Mouse (Mus musculus): ENCODE data around the gene Eml1. TPM values are rescaled to one million over a fixed set of nuclear protein-coding genes. Genes with fewer than 3 reads are reported as not detected.

Eml1 gene
- 9.5 and 10.6 TPM in 2 replicates for polyA plus RNA-seq (2016; fragmentation: Nextera tagmentation; extraction: Ambion mirVana)

GRCm38 (mm10) chr12:108370596-108371428 is at the start of gene Eml1:
Eml1 (plus strand) TSS chr12:108370957.
- 0 out of 2 replicates have a peak, but pooled peaks have one; percentile 18 for ATAC-seq
- Histone ChIP-seq H3K27me3 (replicated peaks) (no peaks in the 10 kb centered on the region), H3K9me3 (replicated peaks) (no peaks in the 10 kb centered on the region), H3K4me3 (no peak within 1 kb of the TSS), H3K27ac (no peak within 1 kb of the TSS), H3K9ac (no peak within 1 kb of the TSS), H3K4me2 (no peak within 1 kb of the TSS), H3K36me3 (no peaks in the 10 kb centered on the region), H3K4me1 (peaks cover 11% of the 10 kb centered on the region)
- 55% methylated on average over 19 of the region's 19 CpGs for WGBS (ENCODE audit: insufficient replicate concordance)

GRCm38 (mm10) chr12:108326401-108326800 is 44.4 kb upstream of the Eml1 start:
- no peak for ATAC-seq
- Histone ChIP-seq H3K4me1 (peaks cover 8% of the 10 kb centered on the region; the same call in 1 of the 2 replicates), H3K4me2 (no peak overlapping the region), H3K4me3 (no peak overlapping the region), H3K9ac (no peak overlapping the region), H3K27me3 (replicated peaks) (peaks cover 73% of the 10 kb centered on the region), H3K36me3 (no peaks in the 10 kb centered on the region), H3K9me3 (replicated peaks) (no peaks in the 10 kb centered on the region), H3K27ac (no peak overlapping the region)
- WGBS (ENCODE audit: insufficient replicate concordance), result 40% methylated on average over 5 of the region's 5 CpGs

GRCm38 (mm10) chr12:108327889-108328491 is 42.8 kb upstream of the Eml1 start:
- Histone ChIP-seq H3K27ac (no peak overlapping the region), H3K9ac (no peak overlapping the region; the same call in 1 of the 2 replicates), H3K4me2 (peak overlapping the region; percentile 55), H3K9me3 (replicated peaks) (no peaks in the 10 kb centered on the region), H3K36me3 (no peaks in the 10 kb centered on the region), H3K4me3 (peak overlapping the region; percentile 34), H3K27me3 (replicated peaks) (peaks cover 74% of the 10 kb centered on the region), H3K4me1 (peaks cover 10% of the 10 kb centered on the region)
- no peak for ATAC-seq
- 4% methylated on average over 66 of the region's 66 CpGs for WGBS (ENCODE audit: insufficient replicate concordance)

GRCm38 (mm10) chr12:108333056-108333455 is 37.7 kb upstream of the Eml1 start:
- Histone ChIP-seq H3K27me3 (replicated peaks) (peaks cover 91% of the 10 kb centered on the region), H3K4me2 (peak overlapping the region; percentile 93), H3K27ac (no peak overlapping the region), H3K36me3 (no peaks in the 10 kb centered on the region), H3K4me3 (peak overlapping the region; percentile 59), H3K9me3 (replicated peaks) (no peaks in the 10 kb centered on the region), H3K9ac (no peak overlapping the region), H3K4me1 (peaks cover 23% of the 10 kb centered on the region)
- 2% methylated on average over 16 of the region's 16 CpGs for WGBS (ENCODE audit: insufficient replicate concordance)
- peak; percentile 40 for ATAC-seq

- Histone ChIP-seq H3K4me3 (peak overlapping the region; percentile 59), H3K27ac (no peak overlapping the region), H3K4me2 (peak overlapping the region; percentile 93), H3K27me3 (replicated peaks) (peaks cover 91% of the 10 kb centered on the region), H3K9ac (no peak overlapping the region), H3K9me3 (replicated peaks) (no peaks in the 10 kb centered on the region), H3K36me3 (no peaks in the 10 kb centered on the region), H3K4me1 (peaks cover 22% of the 10 kb centered on the region)
- WGBS (ENCODE audit: insufficient replicate concordance), result 2% methylated on average over 22 of the region's 22 CpGs
- ATAC-seq, result peak; percentile 45
Measured at GRCm38 (mm10) chr12:108333481-108333882, 37.3 kb upstream of the Eml1 start.

- no peak within 1 kb of the TSS for H3K27ac ChIP-seq
- ATAC-seq, result peak; percentile 83
- H3K36me3 ChIP-seq, result no peaks in the 10 kb centered on the region
- H3K4me1 ChIP-seq, result peaks cover 27% of the 10 kb centered on the region
- peak within 1 kb of the TSS; percentile 59 for H3K4me3 ChIP-seq
- H3K4me2 ChIP-seq, result peak within 1 kb of the TSS; percentile 93
- H3K9ac ChIP-seq, result peak within 1 kb of the TSS; percentile 52; the same call in 1 of the 2 replicates
- under 1% methylated on average over 39 of the region's 56 CpGs for WGBS (ENCODE audit: insufficient replicate concordance)
- peaks cover 91% of the 10 kb centered on the region for H3K27me3 ChIP-seq (replicated peaks)
- no peaks in the 10 kb centered on the region for H3K9me3 ChIP-seq (replicated peaks)
Measured at GRCm38 (mm10) chr12:108333895-108334445, 36.8 kb upstream of the Eml1 start, which contains the start of gene Cyp46a1. Cyp46a1 (plus strand) TSS chr12:108334381.

GRCm38 (mm10) chr12:108334529-108334928 is 36.2 kb upstream of the Eml1 start:
- Histone ChIP-seq H3K4me1 (peaks cover 28% of the 10 kb centered on the region), H3K36me3 (no peaks in the 10 kb centered on the region), H3K4me3 (peak overlapping the region; percentile 59), H3K9me3 (replicated peaks) (no peaks in the 10 kb centered on the region), H3K4me2 (peak overlapping the region; percentile 93), H3K9ac (peak overlapping the region; percentile 52; the same call in 1 of the 2 replicates), H3K27me3 (replicated peaks) (peaks cover 91% of the 10 kb centered on the region), H3K27ac (no peak overlapping the region)
- no peak; the same call in 1 of the 2 replicates for ATAC-seq
- under 1% methylated on average over 32 of the region's 32 CpGs for WGBS (ENCODE audit: insufficient replicate concordance)

- ATAC-seq, result no peak
- no peaks in the 10 kb centered on the region for H3K9me3 ChIP-seq (replicated peaks)
- H3K27me3 ChIP-seq (replicated peaks), result peaks cover 71% of the 10 kb centered on the region
- H3K36me3 ChIP-seq, result no peaks in the 10 kb centered on the region
- no peak overlapping the region for H3K4me3 ChIP-seq
- no peak overlapping the region for H3K27ac ChIP-seq
- peaks cover 19% of the 10 kb centered on the region for H3K4me1 ChIP-seq
- WGBS (ENCODE audit: insufficient replicate concordance), result 8% methylated on average over 12 of the region's 14 CpGs
- 0 out of 2 replicates have a peak overlapping the region, but pooled peaks have one; percentile 14 for H3K4me2 ChIP-seq
- H3K9ac ChIP-seq, result no peak overlapping the region
Measured at GRCm38 (mm10) chr12:108338572-108339190, 32.1 kb upstream of the Eml1 start.

GRCm38 (mm10) chr12:108348151-108348550 is 22.6 kb upstream of the Eml1 start:
- Histone ChIP-seq H3K4me1 (no peaks in the 10 kb centered on the region), H3K27me3 (replicated peaks) (peaks cover 56% of the 10 kb centered on the region), H3K9me3 (replicated peaks) (no peaks in the 10 kb centered on the region), H3K4me2 (no peak overlapping the region), H3K4me3 (no peak overlapping the region), H3K9ac (no peak overlapping the region), H3K36me3 (no peaks in the 10 kb centered on the region), H3K27ac (no peak overlapping the region)
- no peak for ATAC-seq
- WGBS (ENCODE audit: insufficient replicate concordance), result 60% methylated on average over 8 of the region's 8 CpGs

- no peak overlapping the region for H3K4me2 ChIP-seq
- H3K9ac ChIP-seq, result no peak overlapping the region
- H3K4me3 ChIP-seq, result no peak overlapping the region
- H3K9me3 ChIP-seq (replicated peaks), result no peaks in the 10 kb centered on the region
- ATAC-seq, result no peak
- no peaks in the 10 kb centered on the region for H3K4me1 ChIP-seq
- no peak overlapping the region for H3K27ac ChIP-seq
- WGBS (ENCODE audit: insufficient replicate concordance), result 49% methylated on average over 5 of the region's 5 CpGs
- peaks cover 65% of the 10 kb centered on the region for H3K27me3 ChIP-seq (replicated peaks)
- no peaks in the 10 kb centered on the region for H3K36me3 ChIP-seq
Measured at GRCm38 (mm10) chr12:108349026-108349425, 21.7 kb upstream of the Eml1 start.

GRCm38 (mm10) chr12:108350931-108351330 is 19.8 kb upstream of the Eml1 start:
- H3K4me2 ChIP-seq, result no peak overlapping the region
- peaks cover 77% of the 10 kb centered on the region for H3K27me3 ChIP-seq (replicated peaks)
- WGBS (ENCODE audit: insufficient replicate concordance), result 68% methylated on average over 10 of the region's 10 CpGs
- no peak overlapping the region for H3K27ac ChIP-seq
- H3K9me3 ChIP-seq (replicated peaks), result no peaks in the 10 kb centered on the region
- H3K36me3 ChIP-seq, result no peaks in the 10 kb centered on the region
- no peak overlapping the region for H3K9ac ChIP-seq
- H3K4me3 ChIP-seq, result no peak overlapping the region
- no peaks in the 10 kb centered on the region for H3K4me1 ChIP-seq
- ATAC-seq, result no peak
